Mouse (Mus musculus) CD4-positive naive resting alpha-beta T cell, adult 76 days (primary cell): ENCODE results near the gene Grid2. TPM values are rescaled to one million over a fixed set of nuclear protein-coding genes. Genes with fewer than 3 reads are reported as not detected.

Source experiments
- total RNA-seq: library from RNA; stranded (reverse); gene quantifications from one replicate; pipeline ENCODE4 v1.2.4, GENCODE M21; 2023

The Grid2 gene
- not detected for total RNA-seq

GRCm38 (mm10) chr6:63255826-63256555 is at the start of gene Grid2:
Gene Grid2 (plus strand): TSS chr6:63255876.

GRCm38 (mm10) chr6:64728499-64729198 is 1473.0 kb downstream of the Grid2 start, which contains the start of gene Atoh1:
Gene Atoh1 (plus strand): TSS chr6:64729125.

